Mouse (Mus musculus) c-Kit-positive CD71-negative TER-119-negative erythroid progenitor cells, embryonic 14.5 days (primary cell): ENCODE data around the gene Dtx4.

Experiments used
- DNase-seq: peaks from one replicate; pipeline ENCODE4 v3.0.0-alpha.2; 2013; ENCODE audit warnings: low read depth

Gene Dtx4

DNA sequence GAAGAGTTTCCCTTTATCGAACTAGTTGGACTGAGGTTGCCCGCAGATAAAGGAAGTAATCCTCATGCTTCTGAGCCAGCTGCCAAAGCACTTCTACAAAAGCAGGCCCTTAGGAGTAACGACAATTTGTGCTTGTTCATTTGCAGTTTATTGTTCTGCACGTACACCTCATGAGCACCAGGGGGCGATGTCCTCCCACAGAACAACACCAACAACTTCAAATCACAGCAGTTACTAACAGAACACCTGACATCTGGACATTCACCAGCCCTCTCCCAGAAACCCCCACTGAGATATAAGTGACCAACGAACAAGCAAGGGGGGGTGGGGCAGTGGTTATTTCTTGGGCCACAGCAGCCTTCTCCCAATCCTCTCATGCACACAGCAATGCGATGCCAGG is 35.0 kb downstream of the Dtx4 start:
- no peak for DNase-seq

DNA sequence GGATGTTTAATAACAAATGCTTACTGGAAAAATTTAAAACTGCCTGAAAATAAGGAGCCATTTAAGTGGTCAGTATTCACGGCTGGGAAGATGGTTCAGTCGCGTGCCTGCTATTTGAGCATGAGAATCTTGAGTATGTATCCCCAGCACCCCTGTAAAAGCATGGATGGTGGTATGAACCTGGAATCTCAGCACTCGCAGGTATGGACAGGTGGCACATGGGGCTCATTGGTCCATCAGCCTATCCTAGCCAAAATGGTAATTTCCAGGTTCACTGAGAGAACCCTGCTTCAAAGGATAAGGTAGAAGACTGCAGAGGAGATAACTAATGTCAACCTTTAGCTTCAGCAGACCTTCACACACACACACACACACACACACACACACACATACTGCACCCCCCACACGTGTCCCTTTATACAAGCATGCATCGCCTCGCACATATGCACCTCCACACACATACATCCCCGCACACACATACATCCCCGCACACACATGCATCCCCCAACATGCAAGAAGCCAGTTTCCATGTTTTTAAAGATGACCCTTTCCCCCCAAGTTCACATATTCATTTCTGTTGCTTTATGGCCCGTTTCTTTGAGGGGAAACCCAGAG is 35.6 kb downstream of the Dtx4 start:
- no peak for DNase-seq

DNA sequence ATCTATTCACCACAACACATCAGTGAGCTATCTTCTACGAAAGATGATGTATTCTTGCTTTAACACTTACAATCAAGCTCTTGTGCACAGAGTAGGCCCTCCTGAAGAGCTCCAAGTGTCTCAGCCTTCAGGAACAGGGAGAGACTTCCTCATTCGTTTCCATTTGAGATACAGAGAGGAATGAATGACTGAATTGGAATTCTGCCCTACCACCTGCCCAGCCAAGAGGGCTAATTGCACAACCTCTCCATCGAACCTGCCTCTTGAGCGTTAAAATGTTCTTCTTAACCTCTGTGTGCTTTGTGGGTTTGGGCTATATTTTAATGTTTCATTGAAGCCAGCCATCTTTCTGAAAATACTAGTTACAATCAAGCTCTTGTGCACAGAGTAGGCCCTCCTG is 36.6 kb downstream of the Dtx4 start:
- DNase-seq, result no peak

DNA sequence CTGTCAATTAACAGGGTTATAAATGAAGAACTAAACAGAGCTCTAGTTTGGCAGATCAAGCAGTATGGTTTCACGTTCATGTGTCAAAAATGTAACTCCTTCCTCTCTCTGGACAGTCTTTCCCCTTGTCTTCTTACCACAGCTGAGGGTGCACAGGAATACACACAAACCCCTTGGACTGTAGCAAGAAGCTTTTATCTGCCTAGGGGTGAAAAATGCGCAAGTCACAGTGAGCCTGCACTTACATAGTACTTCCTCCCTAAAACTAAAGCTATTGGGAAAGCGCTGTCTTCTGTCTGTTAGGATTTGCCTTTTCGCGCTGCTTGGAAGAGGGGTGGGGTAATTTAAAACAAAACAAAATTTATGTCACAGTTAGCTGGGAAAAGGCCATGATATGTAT is 37.1 kb downstream of the Dtx4 start:
- DNase-seq, result no peak

DNA sequence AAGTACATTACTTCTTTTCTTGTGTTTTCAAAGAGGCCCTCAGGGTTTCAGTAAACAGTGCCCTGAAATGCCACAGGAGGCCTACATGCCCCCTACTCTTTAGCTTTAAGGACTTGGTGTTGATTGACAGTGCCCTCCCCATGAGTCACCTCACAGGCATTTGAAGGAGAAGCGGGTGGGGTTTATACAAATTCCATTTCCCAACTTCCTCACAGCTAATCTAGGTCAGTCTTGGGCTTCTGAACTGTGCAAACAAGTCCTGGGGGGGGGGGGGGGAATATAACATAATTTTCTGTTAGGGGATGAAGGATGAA is 37.6 kb downstream of the Dtx4 start:
- DNase-seq, result no peak

DNA sequence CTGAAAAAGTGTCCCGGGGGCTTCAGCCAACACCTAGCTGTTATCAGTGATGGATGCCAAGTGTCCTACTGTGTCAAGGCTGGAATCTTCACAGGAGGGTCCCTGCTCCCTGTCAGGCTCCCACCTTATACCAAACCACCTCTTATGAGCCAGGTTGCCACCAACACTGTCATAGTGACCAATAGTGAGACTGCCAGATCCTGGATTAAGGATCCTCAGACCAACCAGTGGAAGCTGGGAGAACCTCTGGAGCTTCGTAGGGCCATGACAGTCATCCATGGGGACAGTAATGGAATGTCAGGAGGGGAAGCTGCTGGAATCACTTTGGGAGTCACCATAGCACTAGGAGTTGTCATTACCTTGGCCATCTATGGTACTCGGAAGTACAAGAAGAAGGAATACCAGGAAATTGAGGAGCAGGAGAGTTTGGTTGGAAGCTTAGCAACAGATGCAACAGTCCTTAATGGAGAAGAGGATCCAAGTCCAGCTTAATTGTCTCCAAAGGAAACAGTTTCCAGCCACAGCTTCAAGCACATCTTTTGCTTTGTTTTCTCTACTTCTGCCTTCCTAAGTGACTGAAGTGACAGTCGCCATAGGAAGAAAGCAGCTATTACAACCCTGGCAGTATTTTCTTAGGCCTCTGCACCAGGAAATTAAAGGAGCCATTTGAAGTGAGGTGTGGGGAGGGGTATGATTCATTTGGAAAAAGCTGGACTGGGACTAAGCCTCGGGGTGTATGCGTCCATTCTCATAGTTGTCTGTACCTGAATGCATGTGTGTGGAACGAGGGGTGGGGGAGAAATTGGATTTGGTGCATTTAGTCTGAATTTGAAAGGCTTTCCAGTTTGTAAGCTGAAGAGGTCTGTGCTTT is 38.2 kb downstream of the Dtx4 start:
- DNase-seq, result no peak

DNA sequence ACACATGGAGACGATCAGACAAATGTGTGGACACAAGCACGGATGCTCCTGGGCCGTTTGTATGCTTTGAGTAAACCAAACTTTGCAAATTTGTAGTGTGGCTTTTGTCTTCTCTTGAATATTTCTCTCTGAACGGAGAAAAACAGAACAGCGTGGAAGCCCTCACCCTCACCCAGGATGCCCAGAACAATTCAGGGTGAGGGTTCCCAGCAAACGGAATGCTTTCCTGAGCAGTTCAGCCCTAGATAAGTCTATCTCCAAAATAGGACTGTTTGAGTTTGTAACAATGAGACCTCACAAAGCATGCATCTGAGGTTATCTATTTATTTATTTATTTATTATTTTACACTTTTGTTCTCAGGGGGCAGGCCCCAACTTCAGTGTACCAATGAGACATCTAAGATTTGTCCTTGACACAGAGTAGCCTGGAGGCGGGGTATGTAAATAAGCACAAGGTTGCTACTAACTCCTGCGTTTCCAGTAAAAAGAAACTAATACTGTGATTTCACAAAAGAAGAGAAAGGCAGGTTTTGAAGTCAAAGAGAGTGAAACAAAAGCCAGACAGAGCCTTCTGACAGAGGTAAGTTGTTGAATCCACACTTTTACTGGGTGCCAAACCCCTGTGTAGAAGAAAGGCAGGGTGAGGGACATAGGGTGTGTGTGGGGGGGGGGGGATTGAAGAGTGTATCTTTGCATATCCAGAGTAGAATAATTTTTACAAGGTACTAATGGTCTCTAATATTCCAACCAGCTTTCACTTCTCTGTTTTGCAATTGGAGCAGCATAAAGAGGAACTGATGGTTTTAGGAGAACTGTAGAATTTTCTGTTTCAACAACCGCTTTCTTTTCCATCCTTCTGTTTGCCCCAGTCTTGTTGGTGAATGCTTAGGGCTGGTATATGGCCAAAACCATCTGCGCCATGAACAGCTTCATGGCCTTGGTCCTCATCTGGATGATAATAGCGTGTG is 40.7 kb downstream of the Dtx4 start, which contains the start of gene Mpeg1:
Gene Mpeg1 (plus strand): TSS at position 498 of the 968 bp plus-strand sequence.
- DNase-seq, result no peak

DNA sequence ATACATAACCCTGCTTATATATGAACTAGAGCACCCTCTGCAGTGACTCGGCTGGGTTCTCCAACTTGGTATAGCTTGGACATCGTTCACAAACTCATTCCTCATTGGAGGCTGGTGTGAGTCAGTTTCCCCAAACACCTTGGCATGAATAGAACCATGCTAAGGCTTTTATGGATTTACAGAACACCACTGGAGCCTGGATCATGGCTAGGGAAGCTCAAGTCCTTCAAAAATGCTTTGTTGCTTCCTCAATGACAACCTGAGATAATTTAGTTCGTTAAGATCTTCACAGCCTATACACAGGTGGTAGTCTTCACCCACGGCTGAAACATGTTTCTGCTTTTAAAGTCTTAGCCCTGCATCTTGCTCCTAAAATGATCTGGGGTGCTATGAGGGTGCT is 41.7 kb downstream of the Dtx4 start:
- no peak for DNase-seq

DNA sequence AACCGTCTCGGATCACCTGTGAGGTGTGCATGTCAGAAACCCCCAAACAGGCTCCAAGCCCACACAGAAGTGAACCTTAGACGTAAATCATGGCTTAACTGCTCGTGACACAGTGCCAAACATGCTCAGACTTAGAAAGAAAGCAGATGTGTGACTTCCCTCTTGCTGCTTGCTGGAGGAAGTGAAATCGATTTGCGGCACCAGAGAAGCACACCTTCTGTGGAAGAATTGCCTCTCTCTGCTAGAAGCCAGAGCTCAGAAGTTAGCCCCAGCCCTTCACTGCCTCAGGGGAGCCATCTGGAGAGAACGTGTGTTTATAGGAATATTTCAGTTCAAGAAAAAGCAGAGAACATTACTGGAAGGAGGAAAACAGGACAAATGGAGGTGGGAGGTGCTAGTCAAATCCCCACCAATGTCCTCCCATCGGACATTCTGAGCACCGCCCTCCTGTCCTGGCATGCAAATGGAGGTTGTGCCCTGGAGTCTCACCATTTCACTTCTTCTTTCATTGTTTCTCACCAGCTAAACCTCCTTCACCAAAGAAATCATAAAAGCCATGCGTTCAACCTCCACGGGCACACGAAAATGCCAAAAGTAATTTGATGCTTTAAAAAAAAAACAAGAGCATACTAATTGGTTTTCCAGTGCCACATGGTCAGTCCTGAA is 43.7 kb downstream of the Dtx4 start:
- DNase-seq, result no peak

DNA sequence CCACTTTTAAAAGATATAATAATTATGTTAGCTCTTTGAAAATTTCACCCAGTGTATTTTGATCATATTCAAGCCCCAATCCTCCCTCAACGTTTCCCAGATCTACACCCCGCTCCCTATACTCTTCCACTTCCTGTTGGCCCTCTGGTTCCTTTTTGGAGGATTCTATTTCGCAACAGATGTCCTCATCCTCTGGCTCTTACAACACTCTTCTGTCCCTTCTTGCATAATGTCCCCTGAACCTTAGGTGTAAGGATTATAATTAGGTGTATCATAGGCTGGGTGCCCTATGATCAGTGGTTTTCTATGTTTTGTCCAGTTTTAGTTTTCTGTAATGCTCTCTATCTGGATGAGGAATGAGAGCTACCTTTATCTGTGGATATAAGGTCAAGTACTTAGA is 56.2 kb downstream of the Dtx4 start:
- no peak for DNase-seq

DNA sequence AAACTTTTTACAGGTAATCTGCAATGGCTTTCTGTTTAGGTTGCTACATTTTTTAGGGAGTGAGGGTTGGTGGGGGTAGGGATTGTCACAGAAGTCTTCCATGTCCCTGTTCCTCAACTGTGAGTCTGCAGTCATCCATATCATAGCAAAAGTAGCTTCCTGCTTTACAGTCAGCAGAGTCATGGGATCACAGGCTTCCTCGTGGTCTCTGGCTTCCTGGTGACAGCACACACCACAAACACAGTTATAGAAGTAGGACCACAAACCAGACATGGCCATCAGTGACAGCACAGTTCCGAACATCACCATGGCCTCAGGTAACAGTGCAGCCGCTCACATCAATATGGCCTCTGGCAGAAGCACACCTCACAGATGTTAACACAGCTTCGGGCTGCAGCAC is 58.7 kb downstream of the Dtx4 start:
- no peak for DNase-seq

DNA sequence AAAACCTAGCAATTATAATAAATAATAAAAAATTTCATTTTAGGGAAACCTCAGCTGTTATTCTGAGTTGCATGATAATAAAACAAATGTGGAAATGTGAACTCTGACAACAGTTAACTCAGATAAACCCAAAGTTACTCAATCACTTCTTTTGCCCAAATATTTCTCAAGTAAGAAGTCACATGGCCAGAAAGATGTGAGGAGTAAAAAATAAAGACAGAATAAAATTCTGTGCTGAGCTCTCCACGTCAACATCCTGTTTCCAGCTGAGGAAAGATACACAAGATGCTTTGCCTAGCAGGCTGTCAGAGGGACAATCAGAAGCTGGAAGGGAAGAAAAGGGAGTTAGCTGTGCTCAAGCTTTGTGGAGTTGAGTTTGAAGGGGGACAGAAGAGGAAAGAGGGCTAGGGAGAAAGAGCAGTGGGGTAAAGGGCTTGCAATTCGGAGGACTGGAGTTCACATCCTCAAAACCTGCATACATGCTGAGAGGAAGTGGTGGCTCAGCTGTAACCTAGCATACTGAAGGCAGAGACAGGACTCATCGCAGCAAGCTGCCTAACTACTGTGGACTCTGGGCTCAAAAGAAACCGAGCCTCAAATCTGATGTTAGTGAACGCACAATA is 61.0 kb downstream of the Dtx4 start:
- DNase-seq, result no peak

DNA sequence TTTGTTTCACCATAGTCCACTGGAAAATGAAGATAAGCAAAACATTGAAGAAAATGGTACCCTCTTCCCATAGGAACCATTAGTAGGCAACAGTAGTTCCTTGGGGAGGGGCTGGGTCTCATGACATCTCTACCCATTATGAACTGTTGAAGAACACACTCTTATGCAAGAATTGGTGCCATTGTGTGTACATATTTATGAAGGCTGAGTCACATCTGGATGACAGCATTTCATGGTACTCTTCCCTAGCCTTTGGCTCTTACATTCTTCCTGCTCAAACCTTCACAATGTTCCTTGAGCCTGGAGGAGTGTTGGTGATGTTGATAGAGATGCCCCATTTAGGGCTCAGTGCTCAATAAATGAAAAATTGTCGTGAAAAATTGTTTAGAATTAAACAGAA is 61.7 kb downstream of the Dtx4 start:
- no peak for DNase-seq

DNA sequence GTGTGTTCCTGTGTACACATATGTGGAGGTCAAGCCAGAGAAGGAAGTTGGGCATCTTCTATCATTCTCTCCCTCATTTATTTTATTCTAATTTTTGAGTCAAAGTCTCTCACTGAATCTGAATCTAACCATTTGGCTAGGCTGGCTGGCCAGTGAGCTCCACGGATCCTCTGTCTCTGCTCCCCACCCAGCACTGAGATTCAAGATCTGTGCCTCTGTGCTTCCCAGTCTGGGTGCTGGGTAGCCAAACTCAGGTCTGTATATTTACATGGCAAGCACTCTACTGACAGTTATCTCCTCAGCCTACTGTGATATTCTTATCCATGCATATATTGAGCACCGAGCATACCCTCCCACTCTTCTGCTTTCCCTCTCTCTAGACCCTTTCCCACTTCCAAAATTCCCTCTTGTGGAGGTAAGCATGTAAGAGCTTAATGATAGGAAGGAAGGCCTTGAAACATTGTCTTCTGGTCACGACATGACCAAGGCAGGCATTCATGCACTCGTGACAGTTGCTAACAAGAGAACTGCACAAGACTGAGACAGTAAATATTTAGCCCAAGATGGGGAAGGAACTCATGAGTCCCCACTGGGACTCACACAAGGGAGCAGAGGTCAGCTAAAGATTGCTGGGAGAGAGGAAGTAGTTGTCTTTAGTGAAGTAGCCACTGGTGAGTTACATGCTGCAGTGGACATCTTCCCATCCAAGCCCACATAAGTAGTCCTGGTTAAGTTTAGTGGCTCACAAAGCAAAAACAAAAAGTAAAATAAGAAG is 65.3 kb downstream of the Dtx4 start:
- no peak for DNase-seq

DNA sequence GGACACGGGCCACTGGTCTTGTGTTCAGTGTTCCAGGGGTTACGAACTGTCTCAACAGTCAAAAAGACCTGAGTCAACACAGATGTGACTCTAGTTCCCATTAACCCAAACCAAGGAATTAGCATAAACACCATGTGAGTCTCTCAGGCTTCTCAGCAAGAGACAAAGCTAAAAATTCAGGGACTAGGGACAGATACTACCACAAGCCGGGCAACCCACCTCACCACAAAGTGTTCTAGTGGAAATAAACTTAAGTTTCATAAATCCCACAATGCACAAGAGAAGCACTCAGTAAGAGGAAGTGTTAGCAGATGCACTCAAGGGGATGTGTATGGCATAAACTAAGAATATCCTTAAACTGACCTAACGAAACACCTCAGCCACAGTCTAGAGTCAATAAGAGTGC is 66.2 kb downstream of the Dtx4 start:
- DNase-seq, result peak; percentile 39

DNA sequence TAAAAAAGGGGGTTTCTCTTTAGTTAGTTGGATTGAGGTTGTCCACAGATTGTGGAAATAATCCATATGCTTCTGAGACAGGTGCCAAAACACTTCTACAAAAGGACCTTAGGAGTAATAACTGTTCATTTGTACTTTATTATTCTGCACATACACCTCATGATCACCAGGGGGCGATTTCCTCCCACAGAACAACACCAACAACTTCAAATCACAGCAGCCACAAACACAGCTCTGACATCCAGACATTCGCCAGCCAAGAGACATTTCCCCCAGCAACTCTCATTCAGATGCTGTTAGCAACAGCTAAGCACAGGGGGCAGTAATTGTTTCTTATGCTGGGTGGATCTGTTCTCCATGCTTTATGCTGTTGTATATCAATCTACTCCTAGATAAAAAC is 68.2 kb downstream of the Dtx4 start:
- no peak for DNase-seq

DNA sequence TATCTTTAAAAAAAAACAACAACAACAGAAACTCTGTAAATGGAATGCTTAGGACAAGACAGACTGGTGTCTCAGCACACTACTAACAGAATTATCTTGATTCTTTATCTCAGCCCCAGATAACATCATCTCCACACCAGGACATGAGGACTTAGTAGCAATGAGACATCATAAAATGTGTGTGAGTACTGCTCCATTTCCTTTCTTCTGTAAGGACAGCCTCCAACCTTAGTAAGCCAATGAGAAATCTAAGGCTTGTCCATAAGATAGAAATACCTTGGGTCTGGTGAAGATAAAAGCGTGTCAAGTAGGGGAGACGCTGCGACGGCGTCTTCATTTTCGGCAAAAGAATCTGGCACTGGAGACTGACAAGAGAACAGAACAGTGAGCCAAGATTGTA is 73.6 kb downstream of the Dtx4 start, which contains the start of gene Pfpl:
Gene Pfpl (plus strand): TSS at position 301 of the 400 bp plus-strand sequence.
- DNase-seq, result no peak

DNA sequence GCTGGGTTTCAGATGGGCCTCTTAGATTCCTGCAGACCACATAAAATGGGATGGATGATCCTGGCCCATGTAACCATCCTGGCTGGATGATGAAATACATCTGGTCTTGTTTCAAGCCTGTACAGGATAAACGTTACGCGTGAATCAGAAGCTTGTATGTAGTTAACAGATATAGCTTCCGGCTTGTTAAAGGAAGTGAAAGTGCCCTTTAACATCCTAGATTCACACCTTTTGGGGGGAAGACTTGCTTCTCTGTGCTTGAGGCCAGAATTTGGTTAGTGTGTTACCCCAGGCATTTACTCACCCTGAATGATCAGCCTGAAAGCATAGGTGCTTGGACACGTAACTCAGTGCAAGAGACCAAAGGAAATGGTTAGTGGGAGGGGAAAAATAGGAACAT is 74.2 kb downstream of the Dtx4 start:
- no peak for DNase-seq

DNA sequence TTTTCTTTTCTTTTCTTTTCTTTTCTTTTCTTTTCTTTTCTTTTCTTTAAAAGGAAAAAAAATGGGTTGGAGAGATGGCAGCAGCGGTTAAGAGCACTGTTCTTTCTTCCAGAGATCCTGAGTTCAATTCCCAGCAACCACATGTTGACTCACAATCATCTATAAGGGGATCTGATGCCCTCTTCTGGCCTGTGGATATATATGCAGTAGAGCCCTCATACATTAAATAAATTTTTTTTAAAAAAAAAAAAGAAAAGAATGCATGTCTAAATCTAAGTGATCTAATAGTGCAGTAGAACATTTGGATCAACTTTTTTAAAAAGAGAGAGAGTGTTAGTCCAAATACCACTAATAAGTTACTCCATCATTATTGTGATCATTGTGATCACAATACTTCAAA is 79.6 kb downstream of the Dtx4 start:
- no peak for DNase-seq

DNA sequence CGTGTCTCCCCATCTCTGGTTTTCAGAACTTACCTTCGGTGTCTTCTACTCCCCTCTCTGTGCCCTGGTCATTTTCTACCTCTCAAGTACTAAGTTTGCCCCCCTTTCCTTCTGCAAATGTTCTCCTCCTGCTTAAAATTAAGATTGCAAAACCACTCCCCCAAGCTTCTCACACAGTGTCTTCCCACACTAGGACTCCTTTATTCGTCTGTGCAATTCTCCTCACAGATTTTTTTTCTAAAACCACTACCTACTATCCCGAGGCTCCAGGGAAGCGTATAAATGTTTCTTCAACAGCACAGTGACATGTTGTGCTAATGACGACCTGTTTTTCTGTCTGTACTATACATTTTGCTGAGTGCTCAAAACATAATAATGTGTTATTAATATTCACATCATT is 80.7 kb downstream of the Dtx4 start:
- no peak for DNase-seq

DNA sequence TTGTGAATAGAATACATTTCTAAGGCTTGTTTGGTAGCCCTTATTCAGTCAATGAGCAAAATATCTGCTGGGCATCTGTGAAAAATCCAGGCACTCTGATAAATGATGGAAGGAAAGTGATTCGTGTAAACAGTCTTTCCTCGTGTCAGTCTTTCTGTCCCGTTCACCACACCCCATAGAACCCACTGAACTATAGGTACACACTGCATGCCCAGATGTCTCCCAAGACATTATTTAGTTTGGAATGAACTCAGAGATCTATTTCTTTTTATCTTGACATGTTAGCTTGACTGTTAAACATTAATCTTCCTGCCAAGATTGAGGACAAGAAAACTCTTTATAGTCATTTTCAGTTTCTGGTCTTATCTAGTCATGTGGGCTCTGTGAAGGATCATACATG is 82.9 kb downstream of the Dtx4 start:
- DNase-seq, result no peak
